Mouse (Mus musculus) granulocyte monocyte progenitor cell, adult 5-6 weeks (primary cell): ENCODE data around the gene Fus. TPM values are rescaled to one million over a fixed set of nuclear protein-coding genes. Genes with fewer than 3 reads are reported as not detected.

ENCODE experiments used
- ATAC-seq: replicated peaks from 2 replicates; pipeline ENCODE4 v1.8.0; 2016; ENCODE audit warnings: mild to moderate bottlenecking, moderate TSS enrichment, inconsistent platforms; ENCODE audit not compliant: poor library complexity, severe bottlenecking
- total RNA-seq, 2 experiments: library from RNA; stranded (forward) in 1 of 2; stranded (reverse) in 1 of 2; fragments of 200-712, 200-1000 nt in 1 of 2; fragments of >200 nt in 1 of 2; fragmentation: Nextera tagmentation in 1 of 2; gene quantifications; 2 replicates each; pipeline ENCODE4 v1.2.3; 2014 to 2017

Gene Fus
- 319 and 323 TPM in 2 replicates for total RNA-seq (2014; fragmentation: Nextera tagmentation)
- total RNA-seq (2017), result 60.8 and 62.2 TPM in 2 replicates

GRCm38 (mm10) chr7:127967004-127967921 lies at the start of gene Fus:
Fus (plus strand) TSS chr7:127967457.
- peak; percentile 83 for ATAC-seq

- 0 out of 2 replicates have a peak, but pooled peaks have one; percentile 28 for ATAC-seq
Measured at GRCm38 (mm10) chr7:127918203-127918602, 49.1 kb upstream of the Fus start.

- ATAC-seq, result peak; percentile 43
Measured at GRCm38 (mm10) chr7:127919290-127919689, 48.0 kb upstream of the Fus start.

GRCm38 (mm10) chr7:127921516-127921915 lies 45.7 kb upstream of the Fus start:
- peak; percentile 46 for ATAC-seq

- ATAC-seq, result peak; percentile 79
Measured at GRCm38 (mm10) chr7:127922451-127923275, 44.6 kb upstream of the Fus start.

GRCm38 (mm10) chr7:127923714-127924113 lies 43.5 kb upstream of the Fus start:
- ATAC-seq, result no peak

GRCm38 (mm10) chr7:127925252-127925651 lies 42.0 kb upstream of the Fus start:
- ATAC-seq, result no peak

GRCm38 (mm10) chr7:127926066-127926465 lies 41.2 kb upstream of the Fus start:
- no peak for ATAC-seq

GRCm38 (mm10) chr7:127926846-127927245 lies 40.4 kb upstream of the Fus start:
- ATAC-seq, result no peak

GRCm38 (mm10) chr7:127927726-127928125 lies 39.5 kb upstream of the Fus start:
- ATAC-seq, result no peak

GRCm38 (mm10) chr7:127928596-127928995 lies 38.7 kb upstream of the Fus start:
- ATAC-seq, result no peak

- no peak for ATAC-seq
Measured at GRCm38 (mm10) chr7:127929923-127930322, 37.3 kb upstream of the Fus start, which contains the start of gene Prss8. Prss8 (minus strand) TSS chr7:127930104.

GRCm38 (mm10) chr7:127930636-127931035 lies 36.6 kb upstream of the Fus start:
- ATAC-seq, result no peak

GRCm38 (mm10) chr7:127931351-127932135 lies 35.7 kb upstream of the Fus start:
- peak; percentile 21 for ATAC-seq

GRCm38 (mm10) chr7:127932273-127933031 lies 34.8 kb upstream of the Fus start:
- ATAC-seq, result no peak

- ATAC-seq, result no peak
Measured at GRCm38 (mm10) chr7:127934075-127934474, 33.2 kb upstream of the Fus start.

GRCm38 (mm10) chr7:127935028-127935722 lies 32.1 kb upstream of the Fus start:
- ATAC-seq, result peak; percentile 96

- ATAC-seq, result no peak
Measured at GRCm38 (mm10) chr7:127935748-127936159, 31.5 kb upstream of the Fus start.
